Mouse (Mus musculus) kidney, embryonic 15.5 days (tissue): ENCODE measurements around the gene Mgst3. TPM values are rescaled to one million over a fixed set of nuclear protein-coding genes. Genes with fewer than 3 reads are reported as not detected.
A peak's percentile ranks its signal among the peaks of the same experiment; 100 is the strongest.

ENCODE experiments used
- ATAC-seq: fragments of 200-750 bp; cut with Nextera tagmentation; replicated peaks from 2 replicates; pipeline ENCODE4 v1.8.0; 2017; ENCODE audit warnings: moderate TSS enrichment; ENCODE audit not compliant: low FRiP score
- H3K27ac ChIP-seq: fragments of 300-500 bp; sonication (generic); 2 replicates; pipeline ENCODE4 v1.5.1; 2015; ENCODE audit warnings: mild to moderate bottlenecking, inconsistent platforms
- H3K27me3 ChIP-seq: fragments of 300-500 bp; sonication (generic); 2 replicates; pipeline ENCODE4 v1.6.1; 2015; ENCODE audit warnings: inconsistent platforms
- H3K36me3 ChIP-seq: fragments of 300-500 bp; sonication (generic); 2 replicates; pipeline ENCODE4 v1.6.1; 2015; ENCODE audit warnings: inconsistent platforms
- H3K4me1 ChIP-seq: fragments of 300-500 bp; sonication (generic); 2 replicates; pipeline ENCODE4 v1.6.1; 2015; ENCODE audit warnings: inconsistent platforms
- H3K4me2 ChIP-seq: fragments of 300-500 bp; sonication (generic); 2 replicates; pipeline ENCODE4 v1.6.1; 2015; ENCODE audit warnings: moderate library complexity, mild to moderate bottlenecking, inconsistent platforms
- H3K4me3 ChIP-seq: fragments of 300-500 bp; sonication (generic); replicated peaks from 2 replicates; pipeline ENCODE4 v1.5.1; 2015; ENCODE audit warnings: mild to moderate bottlenecking, inconsistent platforms
- H3K9ac ChIP-seq: fragments of 300-500 bp; sonication (generic); 2 replicates; pipeline ENCODE4 v1.6.1; 2015; ENCODE audit warnings: mild to moderate bottlenecking, inconsistent platforms
- H3K9me3 ChIP-seq: fragments of 300-500 bp; sonication (generic); replicated peaks from 2 replicates; pipeline ENCODE4 v1.6.1; 2016; ENCODE audit warnings: inconsistent platforms
- WGBS: fragments of 180-500 bp; shearing (Covaris S2); methylation state at CpG from one replicate; pipeline ENCODE4 v1.1.7; 2015; ENCODE audit warnings: mixed read lengths; 5-methylcytosine and 5-hydroxymethylcytosine counted together
- polyA plus RNA-seq: library from polyadenylated mRNA; unstranded; fragments of >200 nt; fragmentation: Nextera tagmentation; extraction: Ambion mirVana; gene quantifications from 2 replicates; pipeline ENCODE4 v1.2.1, GENCODE M21; 2015

Mgst3 gene
- polyA plus RNA-seq, 1 experiment from 2014 or later: 47.9 TPM

DNA sequence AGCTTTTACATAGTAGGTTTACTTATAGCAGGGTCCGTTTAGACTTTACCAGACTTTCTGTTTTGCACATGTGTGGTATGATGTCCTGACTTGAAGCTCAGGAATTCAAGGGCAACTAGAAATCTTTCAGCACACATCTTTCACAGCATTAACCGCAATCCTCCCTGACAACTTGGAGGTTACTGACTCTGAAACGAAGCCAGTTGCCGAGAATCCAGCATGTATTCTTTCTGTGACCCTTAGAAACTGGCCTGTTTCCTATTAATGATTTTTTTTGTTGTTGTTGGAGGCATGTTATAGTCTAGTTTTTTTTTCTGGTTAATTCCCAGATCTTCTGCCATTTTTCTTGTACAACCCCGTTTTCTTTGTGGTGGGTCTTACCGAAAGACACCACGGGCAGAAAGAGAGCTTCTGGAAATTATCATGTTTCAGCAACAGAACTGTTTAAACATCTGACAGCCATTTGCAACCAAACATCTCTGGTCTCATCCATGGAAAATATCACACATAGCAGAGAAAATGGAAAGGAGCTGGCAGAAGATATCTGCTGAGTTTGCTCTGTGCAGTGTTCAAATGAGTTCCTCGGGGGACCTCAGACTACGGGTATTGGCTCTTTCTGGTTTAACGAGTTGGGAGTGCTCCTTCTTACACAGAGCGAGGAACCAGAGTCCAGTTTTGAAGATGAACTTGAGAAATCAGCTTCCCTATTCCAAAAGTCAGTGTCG, 18.5 kb upstream of the Mgst3 start:
- H3K9me3 ChIP-seq: no peaks in the 10 kb centered on the region
- no peaks in the 10 kb centered on the region for H3K36me3 ChIP-seq
- peaks cover 40% of the 10 kb centered on the region for H3K27me3 ChIP-seq
- WGBS: 67% methylated on average over 12 of the region's 12 CpGs
- H3K4me1 ChIP-seq: no peaks in the 10 kb centered on the region
- H3K9ac ChIP-seq: no peak overlapping the region
- H3K4me2 ChIP-seq: no peak overlapping the region
- ATAC-seq: no peak
- no peak overlapping the region for H3K27ac ChIP-seq
- H3K4me3 ChIP-seq: no peak overlapping the region

DNA sequence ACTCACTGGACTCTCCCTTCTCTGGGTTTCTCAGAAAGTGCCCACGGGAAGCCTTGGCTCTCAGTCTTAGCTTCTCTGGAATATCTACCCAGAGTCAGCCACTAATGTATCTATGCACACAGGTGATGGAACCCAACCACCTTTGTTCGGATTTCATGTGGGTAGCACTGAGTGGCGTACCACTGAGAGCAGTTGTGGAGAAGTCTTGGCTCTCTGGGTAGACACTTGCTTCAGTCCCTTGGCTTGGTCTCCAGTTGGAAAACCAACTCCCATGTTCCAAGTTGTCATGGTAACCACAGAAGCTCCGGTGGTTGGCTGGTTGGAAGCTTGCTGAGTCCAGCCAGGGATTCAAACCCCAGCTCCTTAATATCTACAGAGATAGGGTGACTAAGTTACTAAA, 16.0 kb upstream of the Mgst3 start:
- 82% methylated on average over 4 of the region's 4 CpGs for WGBS
- no peaks in the 10 kb centered on the region for H3K36me3 ChIP-seq
- peaks cover 59% of the 10 kb centered on the region for H3K27me3 ChIP-seq
- no peak overlapping the region for H3K4me2 ChIP-seq
- no peak overlapping the region for H3K27ac ChIP-seq
- H3K4me1 ChIP-seq: no peaks in the 10 kb centered on the region
- H3K4me3 ChIP-seq: no peak overlapping the region
- ATAC-seq: no peak
- no peak overlapping the region for H3K9ac ChIP-seq
- H3K9me3 ChIP-seq: no peaks in the 10 kb centered on the region

DNA sequence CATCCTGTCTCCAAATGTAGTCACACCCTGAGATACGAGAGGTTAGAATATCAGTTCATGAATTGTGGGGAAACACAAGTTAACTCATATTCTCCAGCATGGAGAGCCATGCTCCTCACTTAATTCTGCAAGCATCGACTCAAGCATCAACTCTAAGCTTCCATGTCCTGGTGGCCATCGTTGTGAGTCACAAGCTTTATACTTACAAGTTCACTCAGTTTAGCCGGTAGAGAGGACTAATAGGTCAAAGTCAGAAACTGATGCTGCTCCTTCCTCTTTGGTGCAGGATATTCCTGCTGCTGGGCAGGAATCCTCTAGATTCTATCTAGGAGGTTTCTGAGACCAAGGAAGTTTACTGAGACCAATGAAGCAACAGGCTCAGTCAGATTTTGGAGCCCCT, 11.6 kb upstream of the Mgst3 start:
- Histone ChIP-seq H3K4me1 (no peaks in the 10 kb centered on the region), H3K36me3 (no peaks in the 10 kb centered on the region), H3K4me2 (no peak overlapping the region), H3K9me3 (no peaks in the 10 kb centered on the region), H3K27me3 (peaks cover 60% of the 10 kb centered on the region), H3K4me3 (no peak overlapping the region), H3K27ac (no peak overlapping the region), H3K9ac (no peak overlapping the region)
- ATAC-seq: no peak
- 81% methylated on average over 4 of the region's 4 CpGs for WGBS

DNA sequence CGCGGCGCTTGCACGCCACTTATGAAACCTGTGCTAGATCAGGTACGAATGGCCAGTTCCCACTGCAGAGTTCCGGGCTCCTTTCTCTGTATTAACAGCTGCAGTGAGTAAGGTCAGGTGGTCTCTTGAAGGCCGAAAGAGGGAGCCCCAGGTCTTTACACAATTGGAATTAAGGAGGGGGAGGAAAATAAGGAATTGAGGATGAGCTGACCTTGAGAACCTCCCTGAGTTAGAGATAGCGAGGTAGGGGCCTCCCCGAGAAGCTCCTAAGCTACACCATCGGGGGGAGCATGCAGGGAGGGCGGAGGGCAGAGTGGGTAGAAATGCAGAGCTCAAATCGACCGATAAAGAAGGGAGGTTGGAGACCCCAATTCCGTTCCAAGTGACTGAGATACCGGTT, 360 bp downstream of the Mgst3 start:
- Histone ChIP-seq H3K4me2 (peak overlapping the region; percentile 89), H3K27me3 (peaks cover 24% of the 10 kb centered on the region), H3K9ac (peak overlapping the region; percentile 76), H3K9me3 (no peaks in the 10 kb centered on the region), H3K4me3 (peak overlapping the region; percentile 77), H3K27ac (peak overlapping the region; percentile 90; the same call in 1 of the 2 replicates), H3K36me3 (no peaks in the 10 kb centered on the region), H3K4me1 (peaks cover 14% of the 10 kb centered on the region)
- WGBS: under 1% methylated on average over 15 of the region's 15 CpGs
- ATAC-seq: peak; percentile 50

DNA sequence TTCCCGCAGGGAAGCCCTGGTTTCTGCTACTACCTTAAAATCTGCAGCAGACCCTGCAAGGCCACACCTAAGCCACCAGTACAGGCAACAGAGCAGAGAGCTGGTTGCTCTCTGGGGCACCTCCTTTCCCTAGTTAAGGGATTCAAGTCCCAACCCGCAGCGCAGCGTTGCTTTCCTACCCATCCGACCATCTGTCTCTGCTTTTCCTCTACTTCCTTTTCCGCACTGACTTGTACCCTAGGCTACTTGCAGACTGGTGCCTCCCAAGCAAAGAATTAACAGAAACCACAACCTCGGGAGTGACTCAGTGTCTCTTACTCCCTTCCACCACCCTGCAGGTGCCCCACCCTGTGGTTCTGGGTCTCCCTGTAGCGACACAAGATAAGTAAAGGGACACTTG, 954 bp downstream of the Mgst3 start:
- Histone ChIP-seq H3K9me3 (no peaks in the 10 kb centered on the region), H3K27ac (no peak overlapping the region), H3K36me3 (no peaks in the 10 kb centered on the region), H3K9ac (peak overlapping the region; percentile 76; the same call in 1 of the 2 replicates), H3K4me3 (peak overlapping the region; percentile 77), H3K27me3 (peaks cover 24% of the 10 kb centered on the region), H3K4me1 (peaks cover 14% of the 10 kb centered on the region), H3K4me2 (peak overlapping the region; percentile 89)
- WGBS: 11% methylated on average over 8 of the region's 8 CpGs
- ATAC-seq: no peak

DNA sequence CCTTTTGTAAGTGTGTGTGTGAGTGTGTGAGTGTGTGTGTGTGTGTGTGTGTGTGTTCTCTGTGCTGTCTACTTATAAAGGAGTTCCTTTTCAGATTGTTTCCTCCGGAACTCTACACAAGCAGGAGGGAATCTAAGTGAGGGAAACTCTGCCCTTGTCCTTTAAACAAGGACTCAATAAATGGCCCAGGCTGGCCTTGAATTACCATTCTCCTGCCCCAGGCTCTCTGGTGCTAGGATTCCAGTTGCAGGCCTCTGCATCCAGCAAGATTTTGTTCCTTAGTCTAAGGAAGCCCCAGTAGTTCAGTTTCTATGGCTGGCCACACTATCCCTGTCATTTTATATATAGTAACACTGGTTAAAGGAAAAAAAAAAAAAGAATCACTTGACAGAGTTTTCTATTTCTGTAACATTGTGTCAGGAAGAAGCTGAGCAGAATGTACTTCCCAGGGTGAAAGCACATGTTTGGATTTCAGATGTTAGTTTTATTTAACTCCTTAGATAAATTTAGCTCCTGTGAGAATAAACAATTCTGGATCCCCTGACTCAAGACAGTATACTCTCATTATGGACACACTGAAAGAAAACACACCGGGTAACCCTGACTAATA, 1.5 kb downstream of the Mgst3 start:
- H3K36me3 ChIP-seq: no peaks in the 10 kb centered on the region
- H3K27ac ChIP-seq: no peak overlapping the region
- peak overlapping the region; percentile 89 for H3K4me2 ChIP-seq
- H3K4me1 ChIP-seq: peaks cover 14% of the 10 kb centered on the region
- H3K9ac ChIP-seq: 0 out of 2 replicates have a peak overlapping the region, but pooled peaks have one; percentile 76
- peaks cover 24% of the 10 kb centered on the region for H3K27me3 ChIP-seq
- peak overlapping the region; percentile 77 for H3K4me3 ChIP-seq
- no peak for ATAC-seq
- WGBS: 48% methylated on average over 2 of the region's 2 CpGs
- H3K9me3 ChIP-seq: no peaks in the 10 kb centered on the region

DNA sequence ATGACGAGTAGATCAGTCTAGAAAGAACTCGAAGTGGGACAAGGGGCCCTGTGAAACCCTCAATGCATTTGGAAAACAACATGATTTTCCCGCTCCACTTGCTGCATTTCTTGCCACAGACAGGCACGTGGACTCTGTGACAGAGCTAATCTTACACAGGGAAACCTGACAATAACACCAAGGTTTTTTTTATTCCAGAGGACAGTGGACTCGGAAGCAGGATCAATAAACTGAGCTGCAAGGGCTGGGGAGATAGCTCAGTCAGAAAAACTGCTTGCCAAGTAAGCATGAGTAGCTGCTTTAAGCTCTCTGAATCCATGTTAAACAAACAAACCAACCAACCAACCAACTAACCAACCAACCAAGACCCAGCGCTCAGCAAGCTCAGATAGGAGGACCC, 2.4 kb downstream of the Mgst3 start:
- H3K4me3 ChIP-seq: no peak overlapping the region
- no peak overlapping the region for H3K27ac ChIP-seq
- WGBS: 77% methylated on average over 6 of the region's 6 CpGs
- no peak overlapping the region for H3K9ac ChIP-seq
- ATAC-seq: no peak
- H3K9me3 ChIP-seq: no peaks in the 10 kb centered on the region
- no peaks in the 10 kb centered on the region for H3K36me3 ChIP-seq
- no peak overlapping the region for H3K4me2 ChIP-seq
- H3K4me1 ChIP-seq: peaks cover 14% of the 10 kb centered on the region
- peaks cover 17% of the 10 kb centered on the region for H3K27me3 ChIP-seq

DNA sequence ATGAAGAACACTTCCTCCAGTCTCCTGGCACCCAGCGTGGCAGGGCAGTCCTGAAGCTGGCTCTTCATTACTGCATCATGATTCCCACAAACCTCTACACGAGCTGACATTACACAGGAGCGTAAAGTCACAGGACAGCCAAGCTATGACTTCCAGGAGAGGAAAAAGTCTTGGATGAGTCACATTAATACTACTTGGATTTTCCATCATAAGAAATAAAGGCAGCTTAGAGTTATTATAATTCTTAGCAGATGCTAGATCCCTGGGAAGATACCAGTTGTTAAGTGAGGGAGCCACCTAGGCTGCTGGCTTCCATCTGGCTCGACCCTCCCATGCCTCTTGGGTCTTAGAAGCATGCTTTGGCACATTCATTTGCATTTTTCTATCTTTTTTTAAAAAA, 3.3 kb downstream of the Mgst3 start:
- Histone ChIP-seq H3K9me3 (no peaks in the 10 kb centered on the region), H3K4me3 (no peak overlapping the region), H3K4me1 (peaks cover 14% of the 10 kb centered on the region), H3K9ac (no peak overlapping the region), H3K27me3 (peaks cover 13% of the 10 kb centered on the region), H3K36me3 (no peaks in the 10 kb centered on the region), H3K4me2 (no peak overlapping the region), H3K27ac (no peak overlapping the region)
- ATAC-seq: no peak
- WGBS: 73% methylated on average over 4 of the region's 4 CpGs

DNA sequence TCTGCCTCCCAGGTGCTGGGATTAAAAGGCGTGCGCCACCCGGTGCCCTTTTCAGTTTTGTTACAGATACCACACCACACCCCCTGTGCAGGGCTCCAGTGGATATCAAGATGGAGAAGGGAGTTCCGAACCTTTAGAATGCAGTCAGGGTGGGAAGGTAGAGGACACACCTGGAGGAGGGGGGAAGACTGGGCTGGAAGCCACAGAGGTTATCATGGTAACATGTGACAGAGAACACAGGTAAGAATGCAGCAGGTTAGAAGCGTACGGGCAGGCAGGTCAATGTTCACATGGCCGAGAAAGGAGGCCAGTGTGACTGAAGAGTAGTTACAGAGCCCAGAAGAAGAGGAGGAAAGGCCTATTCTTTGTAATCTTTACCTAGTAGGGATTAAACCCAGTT, 4.1 kb downstream of the Mgst3 start:
- no peaks in the 10 kb centered on the region for H3K9me3 ChIP-seq
- 89% methylated on average over 7 of the region's 7 CpGs for WGBS
- no peaks in the 10 kb centered on the region for H3K36me3 ChIP-seq
- no peak for ATAC-seq
- no peak overlapping the region for H3K27ac ChIP-seq
- H3K9ac ChIP-seq: no peak overlapping the region
- H3K4me3 ChIP-seq: no peak overlapping the region
- peaks cover 8% of the 10 kb centered on the region for H3K27me3 ChIP-seq
- peaks cover 13% of the 10 kb centered on the region for H3K4me1 ChIP-seq
- no peak overlapping the region for H3K4me2 ChIP-seq

DNA sequence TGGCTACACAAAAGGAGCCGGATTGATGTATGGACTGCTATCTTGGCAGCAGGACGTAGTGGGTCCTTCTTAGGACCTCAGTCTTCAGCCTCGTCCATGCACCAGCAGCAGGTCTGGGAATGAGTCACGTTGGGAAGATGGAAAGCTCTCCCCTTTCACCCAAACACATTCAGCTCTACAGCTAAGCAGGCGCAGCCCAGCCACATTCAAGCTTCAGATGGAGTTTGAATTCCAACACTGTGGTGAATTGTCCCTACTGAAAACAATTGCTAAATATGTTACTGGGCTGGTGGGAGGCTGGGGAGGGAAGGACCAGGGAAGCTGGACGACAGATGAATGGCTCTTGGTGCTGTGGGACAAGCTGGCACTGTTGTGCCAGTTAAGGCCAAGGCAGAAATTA, 5.1 kb downstream of the Mgst3 start:
- Histone ChIP-seq H3K36me3 (no peaks in the 10 kb centered on the region), H3K27me3 (peaks cover 8% of the 10 kb centered on the region), H3K27ac (no peak overlapping the region), H3K9ac (no peak overlapping the region), H3K4me3 (no peak overlapping the region), H3K4me1 (peaks cover 10% of the 10 kb centered on the region), H3K9me3 (no peaks in the 10 kb centered on the region), H3K4me2 (no peak overlapping the region)
- ATAC-seq: no peak
- WGBS: 81% methylated on average over 6 of the region's 6 CpGs

DNA sequence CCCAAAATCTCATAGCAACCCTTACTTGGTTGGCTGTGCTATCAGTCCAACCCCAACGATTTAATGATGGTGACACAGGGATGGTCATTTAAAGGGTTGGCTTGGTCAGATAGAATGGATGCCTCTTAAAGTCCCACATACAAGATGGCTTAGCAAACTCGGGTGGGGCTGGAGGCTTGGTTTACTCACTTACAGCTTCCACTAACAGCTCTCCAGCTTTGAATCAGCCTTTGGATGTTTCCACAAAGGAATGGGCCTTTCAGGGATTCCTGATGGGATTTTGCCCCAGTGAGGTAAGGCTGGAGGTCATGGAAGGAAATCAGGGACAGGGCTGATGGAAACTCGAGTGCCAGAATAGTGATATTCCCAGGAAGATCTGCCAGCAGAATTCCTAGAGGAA, 5.8 kb downstream of the Mgst3 start:
- 81% methylated on average over 3 of the region's 3 CpGs for WGBS
- H3K9me3 ChIP-seq: no peaks in the 10 kb centered on the region
- ATAC-seq: no peak

DNA sequence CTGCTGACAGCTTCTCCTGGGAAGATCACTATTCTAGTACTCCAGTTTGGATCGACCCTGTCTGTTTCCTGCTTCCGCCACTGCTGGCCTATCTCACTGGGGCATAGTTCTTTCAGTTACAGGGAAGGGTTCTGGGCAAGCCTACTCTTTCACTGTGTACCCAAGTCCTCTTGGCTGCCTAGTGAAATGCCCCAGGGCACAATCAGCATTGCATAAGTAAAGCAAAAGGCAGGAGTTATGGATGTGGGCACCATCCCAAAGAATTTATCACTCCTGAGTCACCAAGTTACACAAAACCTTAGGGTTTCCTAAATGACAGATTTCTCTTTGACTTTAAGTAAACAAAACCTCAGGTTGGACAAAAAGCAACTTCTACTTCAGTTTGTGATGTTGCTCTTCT, 6.3 kb downstream of the Mgst3 start:
- Histone ChIP-seq H3K36me3 (no peaks in the 10 kb centered on the region), H3K4me3 (no peak overlapping the region), H3K27ac (no peak overlapping the region), H3K9ac (no peak overlapping the region), H3K27me3 (peaks cover 3% of the 10 kb centered on the region; the same call in 1 of the 2 replicates), H3K4me1 (no peaks in the 10 kb centered on the region), H3K9me3 (no peaks in the 10 kb centered on the region), H3K4me2 (no peak overlapping the region)
- WGBS: 65% methylated on average over 2 of the region's 2 CpGs
- no peak for ATAC-seq

More for the DNA sequence above, 5.8 kb downstream of the Mgst3 start:
- H3K9ac ChIP-seq: no peak overlapping the region
- H3K4me3 ChIP-seq: no peak overlapping the region
- H3K4me1 ChIP-seq: peaks cover 4% of the 10 kb centered on the region
- H3K27ac ChIP-seq: no peak overlapping the region
- peaks cover 7% of the 10 kb centered on the region for H3K27me3 ChIP-seq
- H3K4me2 ChIP-seq: no peak overlapping the region
- H3K36me3 ChIP-seq: no peaks in the 10 kb centered on the region
